Mouse (Mus musculus) neural tube, embryonic 14.5 days (tissue): ENCODE results near the gene Tasp1. TPM values are rescaled to one million over a fixed set of nuclear protein-coding genes. Genes with fewer than 3 reads are reported as not detected.
"Not testable (repeated sequence)": the region's sequence is repeated elsewhere in the genome, so short reads cannot be mapped to it uniquely, and the experiment has no call there.

Experiments used
- ATAC-seq: fragments of 200-750 bp; cut with Nextera tagmentation; 2 replicates; pipeline ENCODE4 v1.8.0; 2017; ENCODE audit warnings: low read depth, mild to moderate bottlenecking, moderate TSS enrichment, moderate library complexity
- H3K27ac ChIP-seq: fragments of 300-500 bp; sonication (generic); 2 replicates; pipeline ENCODE4 v1.5.1; 2014; ENCODE audit warnings: low read depth, mild to moderate bottlenecking, control low read depth, low read length, moderate library complexity, mixed read lengths
- H3K27me3 ChIP-seq: fragments of 300-500 bp; sonication (generic); 2 replicates; pipeline ENCODE4 v1.6.1; 2014; ENCODE audit warnings: low read length; ENCODE audit not compliant: control insufficient read depth, insufficient read depth
- H3K36me3 ChIP-seq: fragments of 300-500 bp; sonication (generic); 2 replicates; pipeline ENCODE4 v1.6.1; 2014; ENCODE audit warnings: low read length, mixed read lengths; ENCODE audit not compliant: control insufficient read depth, insufficient read depth
- H3K4me1 ChIP-seq: fragments of 300-500 bp; sonication (generic); 2 replicates; pipeline ENCODE4 v1.6.1; 2014; ENCODE audit warnings: low read length; ENCODE audit not compliant: control insufficient read depth, insufficient read depth
- H3K4me2 ChIP-seq: fragments of 300-500 bp; sonication (generic); 2 replicates; pipeline ENCODE4 v1.6.1; 2014; ENCODE audit warnings: mild to moderate bottlenecking, low read depth, low read length, control low read depth
- H3K4me3 ChIP-seq: fragments of 300-500 bp; sonication (generic); 2 replicates; pipeline ENCODE4 v1.5.1; 2014; ENCODE audit warnings: low read depth, low read length, control low read depth, mixed read lengths
- H3K9ac ChIP-seq: fragments of 300-500 bp; sonication (generic); replicated peaks from 2 replicates; pipeline ENCODE4 v1.6.1; 2014; ENCODE audit warnings: low read depth, mild to moderate bottlenecking, control low read depth, low read length, mixed read lengths
- H3K9me3 ChIP-seq: fragments of 300-500 bp; sonication (generic); 2 replicates; pipeline ENCODE4 v1.6.1; 2016; ENCODE audit warnings: low read length; ENCODE audit not compliant: control insufficient read depth
- WGBS: fragments of 180-500 bp; shearing (Covaris S2); extraction: QIAGEN DNeasy Blood & Tissue Kit; methylation state at CpG from one replicate; pipeline ENCODE4 v1.1.7; 2014; 5-methylcytosine and 5-hydroxymethylcytosine counted together
- polyA plus RNA-seq: library from polyadenylated mRNA; unstranded; fragments of >200 nt; fragmentation: Nextera tagmentation; extraction: Ambion mirVana; gene quantifications from 2 replicates; pipeline ENCODE4 v1.2.1, GENCODE M21; 2014

Tasp1 gene
- polyA plus RNA-seq, 1 experiment from 2014 or later: 19.0 TPM

DNA sequence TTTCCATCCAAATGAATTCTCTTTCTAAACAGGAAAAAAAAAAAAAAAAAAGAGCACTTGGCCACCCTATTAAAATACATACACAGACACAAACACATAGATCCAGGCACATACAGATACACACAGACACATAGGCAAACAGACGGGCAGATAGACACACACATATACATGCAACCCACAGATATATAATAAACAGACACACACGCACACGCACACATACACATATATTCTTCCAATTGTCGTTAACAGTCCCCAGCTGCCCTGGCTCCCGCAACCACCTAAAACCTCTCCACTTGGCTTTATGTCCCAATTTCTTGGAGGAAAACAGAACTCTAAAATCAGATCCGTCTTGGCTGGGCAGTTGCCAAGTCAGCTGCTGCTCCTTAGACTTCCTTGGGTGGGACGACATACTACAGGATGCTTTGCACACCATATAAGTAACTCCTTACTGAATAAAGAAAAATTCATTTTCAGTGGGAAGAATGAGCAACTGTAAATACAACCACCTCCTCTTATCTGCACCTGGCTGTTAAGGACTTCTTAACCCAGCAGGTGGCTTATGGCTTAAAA lies 188.5 kb downstream of the Tasp1 start:
- no peaks in the 10 kb centered on the region for H3K4me1 ChIP-seq
- H3K9ac ChIP-seq: no peak overlapping the region
- no peak overlapping the region for H3K27ac ChIP-seq
- no peaks in the 10 kb centered on the region for H3K9me3 ChIP-seq
- no peaks in the 10 kb centered on the region for H3K27me3 ChIP-seq
- no peak for ATAC-seq
- H3K4me2 ChIP-seq: no peak overlapping the region
- 90% methylated on average over 7 of the region's 7 CpGs for WGBS
- no peaks in the 10 kb centered on the region for H3K36me3 ChIP-seq
- H3K4me3 ChIP-seq: no peak overlapping the region

DNA sequence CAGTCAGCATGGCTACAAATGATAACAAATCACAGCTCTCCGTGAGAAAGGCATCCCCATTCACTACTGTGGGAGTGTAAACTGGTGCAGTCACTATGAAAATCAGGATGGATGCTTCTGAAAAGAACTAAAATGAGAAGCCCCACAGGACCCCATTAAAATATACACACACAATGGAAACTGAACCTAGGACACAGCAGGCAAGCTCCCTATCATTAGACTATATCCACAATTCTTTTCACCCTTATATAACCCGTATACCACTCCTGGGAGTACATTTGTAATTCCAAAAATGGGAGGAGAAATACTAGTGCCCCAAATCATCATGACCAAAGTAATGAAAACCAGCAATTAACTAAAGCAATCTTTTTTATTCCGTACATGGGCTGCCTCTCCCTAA lies 190.7 kb downstream of the Tasp1 start:
- ATAC-seq: peak; percentile 61
- WGBS: 40% methylated on average over 3 of the region's 3 CpGs
- no peaks in the 10 kb centered on the region for H3K9me3 ChIP-seq
- H3K4me2 ChIP-seq: no peak overlapping the region
- H3K27me3 ChIP-seq: no peaks in the 10 kb centered on the region
- H3K4me1 ChIP-seq: no peaks in the 10 kb centered on the region
- H3K36me3 ChIP-seq: no peaks in the 10 kb centered on the region
- no peak overlapping the region for H3K27ac ChIP-seq
- H3K9ac ChIP-seq: no peak overlapping the region
- H3K4me3 ChIP-seq: no peak overlapping the region

DNA sequence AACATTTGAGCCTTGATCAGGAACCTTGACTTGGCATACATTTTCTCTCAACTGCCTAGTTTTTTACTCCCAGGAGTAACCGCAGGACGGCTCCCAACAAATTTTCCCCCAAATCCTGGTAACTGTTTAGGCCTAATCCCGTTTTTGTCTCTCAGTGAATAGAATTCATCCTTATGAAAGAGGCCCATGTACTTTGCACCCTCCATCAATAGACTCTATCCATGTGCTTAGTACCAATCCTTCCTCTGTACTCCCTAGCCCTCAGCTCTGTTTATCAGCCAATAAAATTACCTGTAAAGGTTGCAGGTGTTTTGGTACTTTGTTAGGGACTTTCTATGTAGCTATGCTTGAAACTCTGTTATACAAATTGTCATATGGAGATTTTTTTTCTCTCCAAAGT lies 192.4 kb downstream of the Tasp1 start:
- no peaks in the 10 kb centered on the region for H3K9me3 ChIP-seq
- no peaks in the 10 kb centered on the region for H3K36me3 ChIP-seq
- no peaks in the 10 kb centered on the region for H3K4me1 ChIP-seq
- no peak overlapping the region for H3K4me3 ChIP-seq
- no peaks in the 10 kb centered on the region for H3K27me3 ChIP-seq
- H3K9ac ChIP-seq: no peak overlapping the region
- WGBS: 70% methylated on average over 3 of the region's 3 CpGs
- ATAC-seq: no peak
- no peak overlapping the region for H3K27ac ChIP-seq
- no peak overlapping the region for H3K4me2 ChIP-seq

DNA sequence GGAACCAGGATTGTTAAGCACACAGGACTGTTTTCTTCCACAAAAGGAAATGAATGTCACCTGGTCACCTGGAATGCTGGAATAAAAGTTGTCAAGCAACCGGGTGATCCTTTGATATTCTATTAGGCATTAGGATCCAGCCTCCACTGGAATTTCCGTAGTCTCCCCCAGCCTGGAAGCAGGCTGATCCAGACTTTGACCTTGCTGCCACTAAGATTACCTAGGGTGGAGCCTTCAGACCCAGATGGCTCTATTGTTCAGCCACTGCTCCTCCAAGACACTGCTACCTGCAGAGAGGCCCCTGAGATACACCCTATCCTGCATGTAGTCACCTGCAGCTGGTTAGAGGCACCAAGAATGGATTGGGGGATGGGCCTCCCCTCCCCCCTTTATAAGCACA lies 192.8 kb downstream of the Tasp1 start:
- H3K27ac ChIP-seq: no peak overlapping the region
- no peak overlapping the region for H3K9ac ChIP-seq
- ATAC-seq: no peak
- no peaks in the 10 kb centered on the region for H3K36me3 ChIP-seq
- H3K4me3 ChIP-seq: no peak overlapping the region
- 63% methylated on average over 2 of the region's 2 CpGs for WGBS
- no peaks in the 10 kb centered on the region for H3K9me3 ChIP-seq
- no peaks in the 10 kb centered on the region for H3K4me1 ChIP-seq
- H3K27me3 ChIP-seq: no peaks in the 10 kb centered on the region
- no peak overlapping the region for H3K4me2 ChIP-seq

DNA sequence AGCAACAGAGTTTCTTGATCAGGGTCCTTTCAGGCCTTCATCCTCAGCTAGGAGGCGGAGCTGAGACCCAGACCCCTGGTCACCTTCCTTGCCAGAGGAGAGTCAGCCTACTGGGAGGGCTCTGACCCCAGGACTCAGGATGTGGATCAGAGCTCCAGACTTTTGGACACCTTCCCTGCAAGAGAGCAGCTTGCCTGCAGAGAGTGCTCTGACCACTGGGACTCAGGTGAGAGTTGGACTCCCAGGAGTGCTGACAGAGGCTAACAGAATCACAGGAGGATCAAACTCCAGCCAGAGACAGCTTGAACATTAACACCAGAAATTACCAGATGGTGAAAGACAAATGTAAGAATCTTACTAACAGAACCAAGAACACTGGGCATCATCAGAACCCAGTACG lies 197.5 kb downstream of the Tasp1 start:
- not testable (repeated sequence) for H3K4me1 ChIP-seq
- 100% methylated on average over 2 of the region's 2 CpGs for WGBS

DNA sequence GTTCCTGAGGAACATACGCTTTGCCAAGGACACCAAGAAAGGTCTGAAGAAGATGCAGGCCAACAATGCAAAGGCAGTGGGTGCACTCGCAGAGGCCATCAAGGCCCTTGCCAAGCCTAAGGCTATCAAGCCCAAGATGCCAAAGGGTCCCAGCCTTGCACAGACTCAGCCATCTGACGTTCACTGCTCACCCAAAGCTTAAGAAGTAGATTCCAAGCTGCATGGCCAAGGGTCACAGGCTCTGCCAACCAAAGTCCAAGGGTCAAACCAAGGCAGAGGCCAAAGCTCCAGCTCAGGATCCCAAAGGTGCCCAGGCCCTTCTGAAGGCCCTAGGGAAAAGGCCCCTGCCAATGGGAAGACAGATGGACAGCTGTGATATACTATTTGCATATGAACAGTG lies 203.2 kb downstream of the Tasp1 start:
- H3K4me3 ChIP-seq, ATAC-seq, H3K9ac ChIP-seq, H3K4me1 ChIP-seq, H3K4me2 ChIP-seq, H3K36me3 ChIP-seq, H3K27ac ChIP-seq, H3K27me3 ChIP-seq, H3K9me3 ChIP-seq: not testable (repeated sequence)
- WGBS: 92% methylated on average over 3 of the region's 3 CpGs

More for the DNA sequence above, 197.5 kb downstream of the Tasp1 start:
- not testable (repeated sequence) for H3K27me3 ChIP-seq, H3K4me3 ChIP-seq, ATAC-seq, H3K9me3 ChIP-seq, H3K36me3 ChIP-seq, H3K27ac ChIP-seq, H3K4me2 ChIP-seq, H3K9ac ChIP-seq

DNA sequence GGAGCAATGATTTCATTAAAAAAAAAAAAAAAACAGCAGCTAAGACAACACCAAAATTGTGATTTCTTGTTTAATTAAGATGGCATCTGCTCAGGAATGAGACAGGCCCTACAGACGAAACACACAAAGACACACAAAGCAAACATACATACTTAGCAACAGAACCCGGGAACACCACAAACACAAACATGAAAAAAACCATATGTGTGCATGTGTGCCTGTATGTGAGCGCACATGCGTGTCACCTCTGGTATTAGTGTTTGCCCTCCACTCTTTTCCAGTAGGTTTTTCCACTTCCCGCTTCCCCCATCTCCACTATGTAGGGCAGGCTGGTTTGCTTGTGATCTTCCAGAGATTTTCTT lies 206.5 kb downstream of the Tasp1 start:
- Histone ChIP-seq H3K27ac (no peak overlapping the region), H3K27me3 (no peaks in the 10 kb centered on the region), H3K4me2 (no peak overlapping the region), H3K9me3 (no peaks in the 10 kb centered on the region), H3K9ac (no peak overlapping the region), H3K36me3 (no peaks in the 10 kb centered on the region), H3K4me1 (no peaks in the 10 kb centered on the region), H3K4me3 (no peak overlapping the region)
- no peak for ATAC-seq
- WGBS: 93% methylated on average over 5 of the region's 5 CpGs

DNA sequence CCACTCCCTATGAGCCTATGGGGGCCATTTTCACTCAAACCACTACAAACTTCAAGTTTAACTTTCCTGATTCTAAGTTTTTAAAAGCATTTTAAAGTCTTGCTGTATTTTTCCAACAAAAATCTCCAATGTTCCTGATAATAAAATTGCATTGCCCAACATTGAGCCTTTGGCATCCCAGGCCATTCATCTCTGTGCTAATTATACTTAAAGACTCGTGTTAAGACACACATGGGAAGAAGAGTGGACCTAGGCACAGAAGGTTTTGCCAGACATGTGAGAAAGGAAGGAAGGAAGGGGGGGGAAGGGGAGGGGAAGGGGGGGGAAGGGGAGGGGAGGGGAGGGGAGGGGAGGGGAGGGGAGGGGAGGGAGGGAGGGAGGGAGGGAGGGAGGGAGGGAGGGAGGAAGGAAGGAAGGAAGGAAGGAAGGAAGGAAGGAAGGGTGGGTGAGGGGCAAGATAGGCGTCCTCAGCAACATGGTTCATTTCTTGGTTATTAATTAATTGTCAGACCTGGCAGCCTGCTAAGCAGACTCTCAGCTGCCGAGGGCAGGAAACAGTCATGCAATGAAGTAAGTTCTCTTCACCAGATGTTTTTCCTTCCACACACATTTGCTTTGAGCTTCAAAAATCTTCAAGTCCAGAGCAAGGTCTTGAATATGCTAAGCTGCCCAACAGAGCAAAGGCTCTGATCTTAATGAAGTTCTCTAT lies 207.0 kb downstream of the Tasp1 start:
- 48% methylated on average over 3 of the region's 3 CpGs for WGBS

DNA sequence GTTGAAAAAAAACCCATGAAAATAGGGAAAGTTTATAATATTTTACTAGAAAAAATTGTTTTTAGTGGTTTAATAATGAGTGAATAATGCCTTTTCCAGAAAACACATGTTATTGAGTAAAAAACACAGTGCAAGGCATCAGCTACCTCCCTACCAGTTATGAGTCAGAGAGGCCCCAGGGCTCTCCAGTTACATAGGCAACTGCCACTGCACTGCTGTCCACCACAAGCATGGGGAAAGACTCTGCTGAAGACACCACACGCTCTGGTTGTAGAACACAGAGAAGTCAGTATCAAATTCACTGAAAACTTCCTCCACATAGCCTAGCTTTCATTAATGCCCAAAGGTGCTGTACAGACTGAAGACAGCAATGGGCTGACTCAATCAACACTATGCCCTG lies 217.0 kb downstream of the Tasp1 start:
- no peak overlapping the region for H3K9ac ChIP-seq
- no peak for ATAC-seq
- H3K36me3 ChIP-seq: no peaks in the 10 kb centered on the region
- H3K27ac ChIP-seq: no peak overlapping the region
- H3K27me3 ChIP-seq: no peaks in the 10 kb centered on the region
- WGBS: 92% methylated on average over 1 of the region's 1 CpGs
- no peaks in the 10 kb centered on the region for H3K4me1 ChIP-seq
- H3K9me3 ChIP-seq: no peaks in the 10 kb centered on the region
- H3K4me2 ChIP-seq: no peak overlapping the region
- H3K4me3 ChIP-seq: no peak overlapping the region

More for the DNA sequence above, 207.0 kb downstream of the Tasp1 start:
- Histone ChIP-seq H3K4me2 (no peak overlapping the region), H3K9ac (no peak overlapping the region), H3K9me3 (no peaks in the 10 kb centered on the region), H3K4me3 (no peak overlapping the region), H3K36me3 (no peaks in the 10 kb centered on the region), H3K27me3 (no peaks in the 10 kb centered on the region), H3K4me1 (no peaks in the 10 kb centered on the region), H3K27ac (no peak overlapping the region)
- ATAC-seq: no peak
